Mouse (Mus musculus) gastrocnemius, postnatal 4 days (tissue): ENCODE data around the gene Deup1. TPM values are rescaled to one million over a fixed set of nuclear protein-coding genes. Genes with fewer than 3 reads are reported as not detected.
"Not testable (repeated sequence)": the region's sequence is repeated elsewhere in the genome, so short reads cannot be mapped to it uniquely, and the experiment has no call there.

Source experiments
- DNase-seq, 2 experiments: peaks; one replicate each; pipeline ENCODE4 v3.0.0; 2021 to 2022; ENCODE audit warnings: low spot score in 2 of 2, mixed read lengths in 2 of 2
- total RNA-seq, 2 experiments: library from RNA; stranded (reverse); gene quantifications; 2 replicates each; pipeline ENCODE4 v1.2.3; 2021

The Deup1 gene
- total RNA-seq, 2 experiments from 2014 or later: 0.41 to 0.44 TPM

DNA sequence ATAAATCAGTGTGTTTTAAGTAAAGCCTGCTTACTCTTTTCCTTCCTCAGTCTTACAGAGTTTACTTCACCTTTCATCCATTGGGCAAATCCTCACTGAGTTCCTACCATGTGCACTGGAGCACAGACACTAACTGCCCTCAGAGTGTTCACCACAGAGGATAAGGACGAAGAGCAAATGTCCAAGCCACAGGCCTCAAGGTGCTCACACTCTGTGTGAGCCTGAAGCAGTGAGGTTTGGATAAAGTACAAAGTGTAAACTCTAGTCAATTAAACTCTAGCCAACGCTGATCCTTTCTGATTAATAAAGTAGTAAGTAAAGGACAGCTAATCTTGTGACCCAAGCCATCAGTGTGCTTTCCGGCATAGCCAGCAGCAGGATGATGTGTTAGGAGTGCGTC is 33.6 kb downstream of the Deup1 start:
- DNase-seq: no peak

DNA sequence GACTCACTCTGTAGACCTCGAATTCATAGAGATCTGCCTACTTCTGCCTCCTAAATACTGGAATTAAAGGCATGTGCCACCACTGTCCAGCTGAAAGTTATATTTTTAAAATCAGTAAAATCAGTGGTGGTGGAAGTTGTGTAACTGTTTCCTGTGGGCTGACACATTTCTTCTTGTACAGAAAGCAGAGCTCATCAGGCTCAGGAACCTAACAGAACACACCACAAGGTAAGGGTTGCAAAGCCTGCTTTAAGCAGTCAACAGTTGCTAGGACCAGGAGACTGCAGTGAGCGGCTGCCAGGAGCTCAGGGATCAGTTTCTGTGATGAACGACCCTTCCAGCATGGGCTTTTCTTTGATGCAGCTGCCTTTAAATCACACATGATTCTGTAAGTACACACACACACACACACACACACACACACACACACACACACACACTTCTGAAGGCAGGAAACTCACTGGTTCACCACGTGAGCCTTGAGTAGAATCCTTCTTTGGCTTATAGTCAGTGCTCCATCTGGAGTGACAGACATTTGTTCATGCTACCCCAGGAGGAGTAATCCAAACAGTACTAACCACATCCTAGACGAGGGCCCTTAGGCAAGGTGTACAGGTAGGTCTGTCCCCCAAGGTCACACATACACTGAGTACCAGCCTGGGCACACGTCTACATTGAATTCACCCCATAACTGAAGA is 40.4 kb downstream of the Deup1 start:
- no peak for DNase-seq

GRCm38 (mm10) chr9:15585956-15586355 is 41.8 kb downstream of the Deup1 start:
- no peak for DNase-seq

DNA sequence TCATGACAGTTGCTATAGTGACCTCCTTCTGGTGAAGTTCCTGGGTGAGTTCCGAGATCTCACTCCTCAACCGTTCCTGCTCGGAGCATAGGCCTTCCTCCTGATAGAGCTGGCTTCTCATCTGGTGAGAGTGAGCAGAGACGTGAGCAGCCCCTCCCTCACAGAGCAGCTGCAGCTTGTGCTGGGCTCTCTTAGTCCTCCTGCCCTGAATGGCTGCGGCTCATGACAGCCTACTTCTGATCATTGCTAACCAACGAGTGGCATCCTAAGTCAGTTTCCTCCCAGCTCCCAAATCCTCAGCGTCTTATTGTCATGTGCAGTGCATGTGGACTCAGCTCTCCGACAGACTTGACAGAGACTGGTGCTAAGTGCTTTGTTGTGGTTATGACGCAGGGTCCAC is 43.5 kb downstream of the Deup1 start:
- no peak for DNase-seq

DNA sequence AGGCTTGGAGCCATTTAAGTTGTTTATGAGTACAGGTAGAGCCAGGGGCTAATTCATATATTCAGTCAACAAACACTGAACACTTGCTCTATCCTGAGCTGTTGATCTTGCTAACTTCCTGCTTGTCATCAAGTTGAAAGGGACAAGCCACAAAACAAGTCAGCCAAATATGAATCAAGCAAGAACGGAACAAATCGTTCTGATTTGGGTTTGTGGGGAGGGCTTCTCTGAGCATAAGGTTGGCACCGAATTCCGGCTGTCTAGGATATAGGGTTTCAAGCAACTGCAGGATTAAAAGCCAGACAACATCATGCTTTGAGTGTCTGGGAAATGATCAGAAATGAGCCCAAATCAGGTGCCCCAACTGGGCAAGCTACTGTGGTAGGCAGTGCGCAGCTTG is 45.7 kb downstream of the Deup1 start:
- peak in 1 of 2 experiments; percentile 9 for DNase-seq

GRCm38 (mm10) chr9:15580176-15580575 is 47.6 kb downstream of the Deup1 start:
- DNase-seq: no peak

- DNase-seq: no peak
Observed at GRCm38 (mm10) chr9:15578946-15579345, 48.8 kb downstream of the Deup1 start.

GRCm38 (mm10) chr9:15578427-15578826 is 49.3 kb downstream of the Deup1 start:
- DNase-seq: no peak

DNA sequence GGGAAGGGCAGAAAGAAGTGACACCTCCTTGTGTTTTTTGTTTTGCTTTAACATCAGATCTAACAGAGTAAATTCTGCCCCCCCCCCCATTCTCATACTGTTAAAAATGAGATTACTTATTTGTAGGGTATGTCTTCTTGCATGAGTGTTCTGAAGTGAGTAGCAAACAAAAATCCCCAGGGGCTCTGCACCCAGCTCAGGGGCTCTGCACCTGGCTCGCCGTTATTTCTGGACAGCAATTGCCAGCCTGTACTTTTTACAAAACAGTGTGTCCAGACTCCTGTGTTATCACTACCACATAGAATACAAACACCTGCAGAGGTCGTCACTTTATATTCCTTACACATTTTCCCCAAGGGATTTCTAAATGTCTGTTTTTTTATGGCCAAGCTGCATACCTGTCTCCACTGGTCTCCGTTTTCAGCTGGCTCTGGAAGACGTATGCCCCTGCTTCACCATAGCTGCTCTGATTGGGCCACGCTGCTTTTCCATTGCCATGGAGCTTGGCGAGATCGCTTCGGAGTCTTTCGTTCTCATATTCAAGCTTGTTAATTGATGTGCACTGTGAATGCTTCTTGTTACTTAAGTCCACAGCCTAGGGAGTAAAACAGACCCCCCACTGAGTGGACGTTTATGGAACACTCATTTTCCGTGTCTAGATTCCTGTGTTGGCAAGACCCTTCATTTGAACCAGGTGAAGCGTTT is 52.8 kb downstream of the Deup1 start:
- no peak for DNase-seq

DNA sequence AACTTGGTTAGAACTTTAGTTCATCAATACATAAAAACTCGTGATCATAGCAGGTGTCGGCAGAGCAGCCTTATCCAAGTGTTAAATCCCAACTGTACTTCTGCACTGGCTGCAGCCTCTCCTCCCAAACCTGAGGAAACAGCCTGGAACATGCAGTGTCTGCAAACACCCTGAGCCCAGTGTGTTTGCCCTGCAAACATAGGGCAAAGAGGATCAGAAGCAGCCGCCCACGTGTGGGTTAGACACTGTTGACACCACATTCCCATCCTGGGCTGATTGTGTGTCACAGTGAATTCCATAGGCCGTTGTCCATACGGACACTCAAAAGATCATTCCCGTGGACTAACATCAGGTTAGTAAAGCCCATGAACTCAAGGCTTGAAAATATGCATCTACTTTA is 65.4 kb downstream of the Deup1 start:
- DNase-seq: no peak

- DNase-seq: no peak
Observed at GRCm38 (mm10) chr9:15560451-15560850, 67.3 kb downstream of the Deup1 start.

GRCm38 (mm10) chr9:15553322-15553721 is 74.4 kb downstream of the Deup1 start:
- no peak for DNase-seq

DNA sequence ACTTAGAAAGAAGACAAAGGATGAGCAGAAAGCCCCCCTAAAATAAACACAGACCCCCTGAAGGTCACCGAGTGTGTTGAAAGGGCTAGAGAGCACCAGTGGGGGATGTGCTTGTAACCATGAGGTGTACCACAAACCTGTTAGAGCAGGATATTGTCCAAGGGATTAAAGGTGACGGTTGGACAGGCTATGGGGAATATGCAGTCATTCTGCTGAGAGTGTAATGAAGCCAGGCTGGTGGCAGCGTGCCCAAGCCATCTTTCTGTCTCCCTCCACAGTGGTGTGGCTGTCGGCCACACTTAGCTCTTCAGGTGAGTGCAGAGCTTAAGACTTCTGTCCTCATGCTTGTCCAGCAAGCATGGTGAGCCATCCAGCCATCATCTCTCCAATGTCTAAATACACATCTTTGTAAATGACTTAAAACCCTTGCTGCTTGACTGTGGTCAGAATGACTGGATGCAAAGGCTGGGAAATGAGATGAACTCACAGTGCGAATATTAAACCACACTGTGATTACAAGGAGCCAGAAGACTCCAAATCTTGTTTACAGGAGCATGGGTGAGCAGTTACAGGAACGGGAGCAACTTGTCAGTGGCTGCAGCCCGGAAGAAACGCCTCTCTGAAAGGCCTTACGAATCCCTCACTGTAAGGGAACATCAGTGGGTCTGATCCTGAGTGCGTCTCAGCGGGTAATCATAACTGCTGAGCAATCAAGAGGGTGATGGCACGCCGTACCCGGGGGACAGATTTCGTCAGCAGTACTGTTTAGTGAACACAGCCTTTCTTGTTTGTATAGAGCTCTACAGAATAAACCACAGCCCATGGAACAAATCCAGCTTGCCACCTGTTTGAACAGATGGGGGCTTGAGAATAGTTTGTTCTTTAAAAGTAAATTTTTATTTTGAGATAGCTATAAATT is 75.5 kb downstream of the Deup1 start:
- DNase-seq: no peak

- not testable (repeated sequence) for DNase-seq
Observed at GRCm38 (mm10) chr9:15551073-15551472, 76.7 kb downstream of the Deup1 start.

GRCm38 (mm10) chr9:15550461-15550961 is 77.2 kb downstream of the Deup1 start:
- no peak for DNase-seq

- DNase-seq: no peak
Observed at GRCm38 (mm10) chr9:15541735-15542354, 85.9 kb downstream of the Deup1 start.

GRCm38 (mm10) chr9:15538979-15539533 is 88.7 kb downstream of the Deup1 start:
- no peak for DNase-seq

- DNase-seq: no peak
Observed at GRCm38 (mm10) chr9:15537455-15538048, 90.2 kb downstream of the Deup1 start.

- no peak for DNase-seq
Observed at GRCm38 (mm10) chr9:15536861-15537426, 90.8 kb downstream of the Deup1 start.

DNA sequence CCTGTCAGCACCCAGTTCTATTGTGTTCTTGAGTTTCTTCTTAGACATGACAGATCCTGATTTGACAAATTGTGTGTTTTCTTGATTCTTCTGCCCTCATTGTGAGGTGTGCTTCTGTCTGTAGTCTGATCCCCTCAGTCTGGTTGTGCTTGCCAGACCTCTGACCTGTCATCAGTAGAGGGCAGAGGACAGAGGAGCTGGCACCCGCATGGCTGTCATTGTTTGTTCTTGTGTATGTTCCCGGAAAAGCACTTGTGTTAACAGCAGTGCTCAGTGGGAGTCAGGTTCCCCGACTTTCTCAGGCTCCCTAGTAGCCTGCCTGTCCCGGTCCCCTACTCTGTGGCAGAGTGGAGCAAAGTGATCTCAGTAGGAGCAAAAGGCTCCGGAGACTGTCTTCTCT is 92.3 kb downstream of the Deup1 start:
- no peak for DNase-seq
